Mouse (Mus musculus): ENCODE measurements around the gene Ciita. TPM values are rescaled to one million over a fixed set of nuclear protein-coding genes. Genes with fewer than 3 reads are reported as not detected.

Gene Ciita
- polyA plus RNA-seq, 1 experiment from 2014 or later = 0.53 TPM

DNA sequence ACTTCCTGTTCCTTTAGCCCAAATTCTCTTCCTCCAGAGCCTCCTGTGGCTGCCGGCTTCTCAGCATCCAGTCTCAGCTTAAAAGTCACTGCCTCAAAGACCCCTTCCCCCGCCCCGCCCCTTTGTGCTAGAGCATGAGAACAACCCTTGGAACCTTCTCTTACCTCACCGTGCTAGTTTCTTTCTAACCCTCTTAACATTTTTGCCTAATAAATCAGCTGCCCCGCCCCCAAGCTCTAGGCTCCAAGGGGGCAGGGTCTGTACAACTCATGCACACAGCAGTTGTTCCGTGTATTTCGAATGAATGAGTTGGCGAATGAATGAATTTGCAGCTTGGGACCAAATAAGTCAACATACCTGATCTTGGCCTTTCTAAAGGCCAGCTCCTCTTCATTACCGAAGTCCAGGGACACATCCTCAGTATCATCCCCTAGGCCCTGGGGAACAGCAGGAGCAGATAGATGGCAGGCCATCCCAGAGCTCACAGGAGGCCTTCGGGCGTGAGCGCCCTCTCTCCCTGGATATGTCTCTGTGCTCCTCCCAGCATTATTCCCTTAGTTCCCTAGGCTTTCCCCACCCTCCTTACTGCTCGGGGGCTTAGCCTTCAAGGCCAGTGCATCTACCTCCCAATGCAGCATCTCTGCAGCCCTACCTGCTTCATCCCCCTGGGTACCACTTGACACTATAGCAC is 33.1 kb upstream of the Ciita start:
- no peaks in the 10 kb centered on the region for H3K9me3 ChIP-seq (replicated peaks; ENCODE audit: control insufficient read depth, low read length, poor library complexity, severe bottlenecking)
- peak overlapping the region; percentile 85 for H3K27ac ChIP-seq (ENCODE audit: low read length)
- peak overlapping the region; percentile 50 for H3K4me3 ChIP-seq (ENCODE audit: low read depth, low read length)
- peak; percentile 78 for ATAC-seq
- peak overlapping the region; percentile 65 for H3K4me2 ChIP-seq (ENCODE audit: low read length)
- no peaks in the 10 kb centered on the region for H3K27me3 ChIP-seq (ENCODE audit: control insufficient read depth, insufficient read depth, low read depth, low read length)
- H3K9ac ChIP-seq (ENCODE audit: low read depth, low read length) = peak overlapping the region; percentile 78
- 11% methylated on average over 13 of the region's 13 CpGs for WGBS
- no peaks in the 10 kb centered on the region for H3K36me3 ChIP-seq (ENCODE audit: control insufficient read depth, insufficient read depth, low read length)
- H3K4me1 ChIP-seq (ENCODE audit: control insufficient read depth, insufficient read depth, low read length) = peaks cover 39% of the 10 kb centered on the region

DNA sequence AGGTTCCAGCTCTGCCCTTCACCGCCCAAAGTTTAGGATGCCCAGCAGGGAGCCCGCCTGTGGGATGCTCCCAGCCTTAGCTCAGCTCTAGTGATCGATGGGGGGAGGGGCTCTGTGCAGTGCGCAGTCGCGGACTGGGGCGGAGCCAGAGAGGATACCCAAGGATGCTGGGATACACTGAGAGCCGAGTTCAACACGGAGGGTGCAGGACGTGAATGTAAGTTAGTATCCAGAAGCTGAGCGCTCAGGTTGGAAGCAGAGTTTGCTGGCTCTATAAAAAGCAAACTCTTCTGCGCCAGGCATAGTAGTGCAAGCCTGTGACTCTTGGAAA is 32.6 kb upstream of the Ciita start, which contains the start of gene Tvp23a:
Gene Tvp23a, minus strand, starts transcription at position 99 of the 331 bp plus-strand sequence.
- Histone ChIP-seq H3K9me3 (replicated peaks; ENCODE audit: control insufficient read depth, low read length, poor library complexity, severe bottlenecking) (no peaks in the 10 kb centered on the region), H3K4me2 (ENCODE audit: low read length) (peak within 1 kb of the TSS; percentile 65), H3K36me3 (ENCODE audit: control insufficient read depth, insufficient read depth, low read length) (no peaks in the 10 kb centered on the region), H3K9ac (ENCODE audit: low read depth, low read length) (peak within 1 kb of the TSS; percentile 78), H3K4me3 (ENCODE audit: low read depth, low read length) (peak within 1 kb of the TSS; percentile 50), H3K27ac (ENCODE audit: low read length) (peak within 1 kb of the TSS; percentile 85), H3K27me3 (ENCODE audit: control insufficient read depth, insufficient read depth, low read depth, low read length) (no peaks in the 10 kb centered on the region), H3K4me1 (ENCODE audit: control insufficient read depth, insufficient read depth, low read length) (peaks cover 39% of the 10 kb centered on the region)
- 1% methylated on average over 12 of the region's 12 CpGs for WGBS
- ATAC-seq = peak; percentile 98

DNA sequence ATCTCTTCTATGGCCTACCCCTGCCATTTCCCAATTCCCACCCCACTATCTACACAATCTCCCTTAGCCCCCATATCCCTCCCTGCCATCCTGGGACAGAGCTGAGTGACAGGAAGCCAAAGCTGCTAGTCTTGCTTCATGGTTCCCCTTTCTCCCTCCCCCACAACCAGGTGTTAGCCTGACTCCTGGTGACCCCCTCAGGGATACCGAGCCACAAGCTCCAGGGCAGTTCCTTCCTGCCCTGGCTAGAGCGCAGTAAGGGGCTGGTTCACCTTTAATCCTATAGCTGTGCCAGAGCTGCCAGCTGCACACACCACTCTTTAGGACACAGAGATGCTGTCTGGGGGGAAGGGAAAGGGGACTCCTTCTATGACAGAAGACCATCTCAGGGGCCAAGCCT is 32.1 kb upstream of the Ciita start:
- Histone ChIP-seq H3K9me3 (replicated peaks; ENCODE audit: control insufficient read depth, low read length, poor library complexity, severe bottlenecking) (no peaks in the 10 kb centered on the region), H3K27ac (ENCODE audit: low read length) (peak overlapping the region; percentile 85; the same call in 1 of the 2 replicates), H3K36me3 (ENCODE audit: control insufficient read depth, insufficient read depth, low read length) (no peaks in the 10 kb centered on the region), H3K4me1 (ENCODE audit: control insufficient read depth, insufficient read depth, low read length) (peaks cover 34% of the 10 kb centered on the region), H3K27me3 (ENCODE audit: control insufficient read depth, insufficient read depth, low read depth, low read length) (no peaks in the 10 kb centered on the region), H3K9ac (ENCODE audit: low read depth, low read length) (peak overlapping the region; percentile 78), H3K4me2 (ENCODE audit: low read length) (peak overlapping the region; percentile 65), H3K4me3 (ENCODE audit: low read depth, low read length) (peak overlapping the region; percentile 50)
- 58% methylated on average over 2 of the region's 2 CpGs for WGBS
- 0 out of 2 replicates have a peak, but pooled peaks have one; percentile 9 for ATAC-seq

DNA sequence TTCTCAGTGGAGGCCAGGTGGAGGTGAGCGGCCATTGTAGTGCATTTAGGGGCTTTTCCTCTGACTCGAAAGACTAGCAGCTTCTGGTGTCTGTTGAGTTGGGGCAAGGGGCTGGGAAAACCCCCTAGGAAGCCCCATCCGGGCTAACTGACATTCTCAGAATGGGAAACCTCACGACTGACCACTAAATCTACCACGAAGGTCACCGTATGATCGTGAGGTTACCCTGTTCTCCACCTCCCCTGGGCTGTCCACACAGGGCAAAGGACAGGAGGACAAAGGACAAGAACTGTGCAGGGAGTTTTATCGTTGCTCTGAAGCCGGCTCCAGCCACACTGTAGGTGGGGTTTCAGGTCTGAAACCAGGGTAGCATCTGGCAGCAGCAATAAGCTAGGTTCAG is 30.9 kb upstream of the Ciita start:
- H3K27me3 ChIP-seq (ENCODE audit: control insufficient read depth, insufficient read depth, low read depth, low read length) = no peaks in the 10 kb centered on the region
- no peaks in the 10 kb centered on the region for H3K9me3 ChIP-seq (replicated peaks; ENCODE audit: control insufficient read depth, low read length, poor library complexity, severe bottlenecking)
- H3K9ac ChIP-seq (ENCODE audit: low read depth, low read length) = no peak overlapping the region
- WGBS = 88% methylated on average over 9 of the region's 9 CpGs
- H3K4me1 ChIP-seq (ENCODE audit: control insufficient read depth, insufficient read depth, low read length) = peaks cover 24% of the 10 kb centered on the region
- no peak overlapping the region for H3K27ac ChIP-seq (ENCODE audit: low read length)
- no peaks in the 10 kb centered on the region for H3K36me3 ChIP-seq (ENCODE audit: control insufficient read depth, insufficient read depth, low read length)
- no peak overlapping the region for H3K4me2 ChIP-seq (ENCODE audit: low read length)
- H3K4me3 ChIP-seq (ENCODE audit: low read depth, low read length) = no peak overlapping the region
- ATAC-seq = no peak

DNA sequence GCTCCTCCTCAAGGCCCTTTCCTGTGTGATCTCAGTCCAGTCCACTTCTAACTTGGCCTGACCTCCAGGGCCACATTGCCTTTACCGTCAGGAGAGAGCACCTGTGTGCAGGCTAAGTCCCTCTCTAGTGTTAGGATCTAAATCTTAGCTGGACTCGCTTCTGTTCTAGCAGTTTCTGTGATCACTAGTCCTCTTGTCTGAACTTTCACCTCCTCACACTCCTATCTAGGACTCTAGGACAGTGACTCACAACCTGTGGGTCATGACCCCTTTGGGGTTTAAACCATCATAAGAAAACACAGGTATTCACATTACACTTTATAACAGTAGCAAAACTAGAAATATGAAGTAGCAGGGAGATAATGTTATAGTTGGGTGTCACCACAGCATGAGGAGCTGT is 28.0 kb upstream of the Ciita start:
- no peaks in the 10 kb centered on the region for H3K27me3 ChIP-seq (ENCODE audit: control insufficient read depth, insufficient read depth, low read depth, low read length)
- H3K9me3 ChIP-seq (replicated peaks; ENCODE audit: control insufficient read depth, low read length, poor library complexity, severe bottlenecking) = no peaks in the 10 kb centered on the region
- no peak overlapping the region for H3K4me2 ChIP-seq (ENCODE audit: low read length)
- H3K4me1 ChIP-seq (ENCODE audit: control insufficient read depth, insufficient read depth, low read length) = peaks cover 5% of the 10 kb centered on the region
- whole genome bisulfite sequencing = 88% methylated on average over 2 of the region's 2 CpGs
- ATAC-seq = no peak
- H3K27ac ChIP-seq (ENCODE audit: low read length) = no peak overlapping the region
- H3K4me3 ChIP-seq (ENCODE audit: low read depth, low read length) = no peak overlapping the region
- H3K36me3 ChIP-seq (ENCODE audit: control insufficient read depth, insufficient read depth, low read length) = no peaks in the 10 kb centered on the region
- H3K9ac ChIP-seq (ENCODE audit: low read depth, low read length) = no peak overlapping the region

DNA sequence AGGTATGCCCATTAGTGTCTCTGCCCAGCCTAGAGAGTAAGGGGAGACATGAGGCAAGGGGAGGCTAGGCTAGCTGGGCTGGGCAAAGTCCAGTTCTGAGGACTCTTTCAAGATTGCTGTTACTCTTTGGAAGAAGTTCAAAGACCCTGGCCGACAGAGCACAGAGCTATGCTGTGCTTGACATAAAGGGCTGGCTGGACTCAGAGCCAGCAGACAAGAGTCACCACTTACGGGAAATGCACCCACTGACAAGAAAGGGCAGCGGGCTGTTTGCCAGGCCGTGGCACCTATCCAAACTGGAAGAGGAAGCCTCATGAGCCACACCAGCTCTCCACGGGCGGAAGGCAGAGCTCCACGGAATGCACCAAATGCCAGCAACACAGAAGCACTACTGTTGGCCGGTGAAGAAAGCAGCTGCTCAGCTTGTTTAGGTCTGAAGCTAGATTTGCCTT is 27.4 kb upstream of the Ciita start:
- no peak overlapping the region for H3K4me2 ChIP-seq (ENCODE audit: low read length)

DNA sequence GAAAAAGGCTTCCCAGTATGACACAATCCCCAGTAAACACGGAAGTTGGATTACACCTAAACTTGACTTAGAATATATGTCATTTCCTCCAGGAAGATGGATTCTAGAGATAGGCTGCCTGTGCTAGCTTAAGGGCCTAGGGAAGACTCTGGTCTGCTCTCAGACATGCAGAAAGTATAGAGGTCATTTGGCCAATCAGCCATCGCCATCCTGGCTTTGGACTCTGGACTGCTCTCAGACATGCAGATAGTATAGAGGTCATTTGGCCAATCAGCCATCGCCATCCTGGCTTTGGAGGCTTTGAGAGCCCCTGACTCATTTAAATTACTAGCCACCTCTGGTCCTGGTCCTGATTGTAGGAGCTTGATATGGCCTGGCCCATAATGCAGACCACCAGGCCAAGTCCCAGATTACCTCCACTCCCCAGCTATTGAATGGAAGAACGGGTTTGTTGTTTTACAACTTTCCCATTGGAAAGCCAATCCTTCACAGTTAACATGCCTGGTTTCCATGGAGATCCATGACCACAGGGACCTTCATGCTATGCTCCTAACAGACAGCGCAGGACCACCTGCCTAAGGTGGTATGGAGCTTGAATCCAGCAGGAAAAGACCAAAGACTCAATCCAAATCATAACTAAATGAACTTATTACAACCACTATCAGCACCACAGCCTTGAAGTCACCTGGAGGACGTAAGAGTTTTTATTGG is 25.8 kb upstream of the Ciita start:
- H3K27me3 ChIP-seq (ENCODE audit: control insufficient read depth, insufficient read depth, low read depth, low read length) = no peaks in the 10 kb centered on the region
- 81% methylated on average over 6 of the region's 6 CpGs for WGBS
- no peaks in the 10 kb centered on the region for H3K4me1 ChIP-seq (ENCODE audit: control insufficient read depth, insufficient read depth, low read length)
- H3K27ac ChIP-seq (ENCODE audit: low read length) = no peak overlapping the region
- H3K9me3 ChIP-seq (replicated peaks; ENCODE audit: control insufficient read depth, low read length, poor library complexity, severe bottlenecking) = no peaks in the 10 kb centered on the region
- H3K9ac ChIP-seq (ENCODE audit: low read depth, low read length) = no peak overlapping the region
- H3K36me3 ChIP-seq (ENCODE audit: control insufficient read depth, insufficient read depth, low read length) = no peaks in the 10 kb centered on the region
- no peak for ATAC-seq
- no peak overlapping the region for H3K4me2 ChIP-seq (ENCODE audit: low read length)
- H3K4me3 ChIP-seq (ENCODE audit: low read depth, low read length) = no peak overlapping the region

More for the DNA sequence above, 27.4 kb upstream of the Ciita start:
- Histone ChIP-seq H3K9ac (ENCODE audit: low read depth, low read length) (no peak overlapping the region), H3K9me3 (replicated peaks; ENCODE audit: control insufficient read depth, low read length, poor library complexity, severe bottlenecking) (no peaks in the 10 kb centered on the region), H3K4me3 (ENCODE audit: low read depth, low read length) (no peak overlapping the region), H3K27ac (ENCODE audit: low read length) (no peak overlapping the region), H3K4me1 (ENCODE audit: control insufficient read depth, insufficient read depth, low read length) (peaks cover 5% of the 10 kb centered on the region), H3K36me3 (ENCODE audit: control insufficient read depth, insufficient read depth, low read length) (no peaks in the 10 kb centered on the region), H3K27me3 (ENCODE audit: control insufficient read depth, insufficient read depth, low read depth, low read length) (no peaks in the 10 kb centered on the region)
- WGBS = 72% methylated on average over 8 of the region's 8 CpGs
- peak; percentile 79 for ATAC-seq

DNA sequence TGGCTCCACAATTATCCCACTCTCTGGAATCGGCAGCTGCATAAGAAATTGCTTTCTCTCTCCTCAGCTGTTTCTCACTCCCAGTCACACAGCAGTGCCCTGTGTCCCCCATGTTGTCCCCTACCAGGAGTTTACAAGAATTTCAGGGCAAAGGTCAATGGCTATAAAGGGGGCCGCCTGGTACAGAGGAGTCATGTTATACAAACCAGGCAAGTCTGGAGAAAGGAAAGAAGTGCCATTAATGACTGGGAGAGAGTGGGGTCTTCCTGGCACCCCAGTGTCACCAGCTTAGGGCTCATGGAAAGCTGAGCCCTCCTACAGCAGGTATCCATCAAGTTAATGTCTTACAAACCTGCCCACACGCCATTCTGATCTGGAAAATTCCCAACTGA is 25.3 kb upstream of the Ciita start:
- Histone ChIP-seq H3K27me3 (ENCODE audit: control insufficient read depth, insufficient read depth, low read depth, low read length) (no peaks in the 10 kb centered on the region), H3K4me3 (ENCODE audit: low read depth, low read length) (no peak overlapping the region), H3K9me3 (replicated peaks; ENCODE audit: control insufficient read depth, low read length, poor library complexity, severe bottlenecking) (no peaks in the 10 kb centered on the region), H3K4me2 (ENCODE audit: low read length) (no peak overlapping the region), H3K27ac (ENCODE audit: low read length) (no peak overlapping the region), H3K4me1 (ENCODE audit: control insufficient read depth, insufficient read depth, low read length) (no peaks in the 10 kb centered on the region), H3K9ac (ENCODE audit: low read depth, low read length) (no peak overlapping the region), H3K36me3 (ENCODE audit: control insufficient read depth, insufficient read depth, low read length) (no peaks in the 10 kb centered on the region)
- ATAC-seq = no peak
- 72% methylated on average over 3 of the region's 3 CpGs for WGBS

DNA sequence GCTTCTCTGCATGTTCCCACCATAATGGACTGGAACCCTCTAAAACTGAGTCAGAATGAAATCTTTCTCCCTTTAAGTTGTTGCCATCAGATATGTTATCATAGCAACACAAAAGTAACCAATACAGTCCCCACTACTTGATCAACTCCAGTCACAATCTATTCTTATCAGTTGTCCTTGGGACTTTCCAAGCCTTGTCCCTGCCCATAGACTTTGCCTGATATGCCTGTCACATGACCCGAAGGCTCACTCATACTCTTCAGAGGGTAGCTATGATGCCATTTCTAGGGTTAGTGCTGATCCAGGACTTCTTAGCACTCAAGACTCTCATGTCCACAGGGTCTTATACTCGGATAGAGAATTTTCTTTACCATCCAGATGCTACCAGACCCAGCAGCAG is 19.7 kb upstream of the Ciita start:
- no peak overlapping the region for H3K27ac ChIP-seq (ENCODE audit: low read length)
- H3K9me3 ChIP-seq (replicated peaks; ENCODE audit: control insufficient read depth, low read length, poor library complexity, severe bottlenecking) = no peaks in the 10 kb centered on the region
- no peak overlapping the region for H3K4me3 ChIP-seq (ENCODE audit: low read depth, low read length)
- no peaks in the 10 kb centered on the region for H3K27me3 ChIP-seq (ENCODE audit: control insufficient read depth, insufficient read depth, low read depth, low read length)
- no peak for ATAC-seq
- H3K4me1 ChIP-seq (ENCODE audit: control insufficient read depth, insufficient read depth, low read length) = no peaks in the 10 kb centered on the region
- 77% methylated on average over 2 of the region's 2 CpGs for WGBS
- no peak overlapping the region for H3K9ac ChIP-seq (ENCODE audit: low read depth, low read length)
- H3K36me3 ChIP-seq (ENCODE audit: control insufficient read depth, insufficient read depth, low read length) = no peaks in the 10 kb centered on the region
- no peak overlapping the region for H3K4me2 ChIP-seq (ENCODE audit: low read length)
